Mouse (Mus musculus): Measurements from ENCODE around the gene Pros1. TPM values are rescaled to one million over a fixed set of nuclear protein-coding genes. Genes with fewer than 3 reads are reported as not detected.

Pros1 gene
- total RNA-seq, 2 experiments from 2014 or later: 0.19 TPM; not detected in 1

- no peak for ATAC-seq (replicated peaks; ENCODE audit: low FRiP score, low TSS enrichment, poor library complexity, severe bottlenecking)
These were observed 3.4 kb downstream of the Pros1 start for GRCm38 (mm10) chr16:62857498-62857897.

- ATAC-seq (replicated peaks; ENCODE audit: low FRiP score, low TSS enrichment, poor library complexity, severe bottlenecking): 0 out of 2 replicates have a peak, but pooled peaks have one; percentile 56
These were observed 3.9 kb downstream of the Pros1 start for GRCm38 (mm10) chr16:62858018-62858417.

GRCm38 (mm10) chr16:62860140-62860539 lies 6.0 kb downstream of the Pros1 start:
- no peak for ATAC-seq (replicated peaks; ENCODE audit: low FRiP score, low TSS enrichment, poor library complexity, severe bottlenecking)

- 0 out of 2 replicates have a peak, but pooled peaks have one; percentile 37 for ATAC-seq (replicated peaks; ENCODE audit: low FRiP score, low TSS enrichment, poor library complexity, severe bottlenecking)
These were observed 7.3 kb downstream of the Pros1 start for GRCm38 (mm10) chr16:62861455-62861854.

GRCm38 (mm10) chr16:62872688-62873117 lies 18.6 kb downstream of the Pros1 start:
- ATAC-seq (replicated peaks; ENCODE audit: low FRiP score, low TSS enrichment, poor library complexity, severe bottlenecking): no peak

GRCm38 (mm10) chr16:62873180-62873579 lies 19.1 kb downstream of the Pros1 start:
- ATAC-seq (replicated peaks; ENCODE audit: low FRiP score, low TSS enrichment, poor library complexity, severe bottlenecking): no peak

GRCm38 (mm10) chr16:62874065-62874464 lies 20.0 kb downstream of the Pros1 start:
- ATAC-seq (replicated peaks; ENCODE audit: low FRiP score, low TSS enrichment, poor library complexity, severe bottlenecking): no peak

GRCm38 (mm10) chr16:62895824-62896223 lies 41.7 kb downstream of the Pros1 start:
- no peak for ATAC-seq (replicated peaks; ENCODE audit: low FRiP score, low TSS enrichment, poor library complexity, severe bottlenecking)

- ATAC-seq (replicated peaks; ENCODE audit: low FRiP score, low TSS enrichment, poor library complexity, severe bottlenecking): no peak
These were observed 57.3 kb downstream of the Pros1 start for GRCm38 (mm10) chr16:62911364-62911763.

- no peak for ATAC-seq (replicated peaks; ENCODE audit: low FRiP score, low TSS enrichment, poor library complexity, severe bottlenecking)
These were observed 58.1 kb downstream of the Pros1 start for GRCm38 (mm10) chr16:62912246-62912645.

- no peak for ATAC-seq (replicated peaks; ENCODE audit: low FRiP score, low TSS enrichment, poor library complexity, severe bottlenecking)
These were observed 61.4 kb downstream of the Pros1 start for GRCm38 (mm10) chr16:62915530-62915929.

- no peak for ATAC-seq (replicated peaks; ENCODE audit: low FRiP score, low TSS enrichment, poor library complexity, severe bottlenecking)
These were observed 68.1 kb downstream of the Pros1 start for GRCm38 (mm10) chr16:62922245-62922644.

- ATAC-seq (replicated peaks; ENCODE audit: low FRiP score, low TSS enrichment, poor library complexity, severe bottlenecking): no peak
These were observed 77.2 kb downstream of the Pros1 start for GRCm38 (mm10) chr16:62931341-62931740.

GRCm38 (mm10) chr16:62936316-62936715 lies 82.2 kb downstream of the Pros1 start:
- ATAC-seq (replicated peaks; ENCODE audit: low FRiP score, low TSS enrichment, poor library complexity, severe bottlenecking): no peak

GRCm38 (mm10) chr16:62940388-62941003 lies 86.4 kb downstream of the Pros1 start:
- ATAC-seq (replicated peaks; ENCODE audit: low FRiP score, low TSS enrichment, poor library complexity, severe bottlenecking): peak; percentile 91

GRCm38 (mm10) chr16:62941763-62942162 lies 87.7 kb downstream of the Pros1 start:
- no peak for ATAC-seq (replicated peaks; ENCODE audit: low FRiP score, low TSS enrichment, poor library complexity, severe bottlenecking)

GRCm38 (mm10) chr16:62942418-62943410 lies 88.6 kb downstream of the Pros1 start:
- ATAC-seq (replicated peaks; ENCODE audit: low FRiP score, low TSS enrichment, poor library complexity, severe bottlenecking): no peak

GRCm38 (mm10) chr16:62958485-62958884 lies 104.4 kb downstream of the Pros1 start:
- ATAC-seq (replicated peaks; ENCODE audit: low FRiP score, low TSS enrichment, poor library complexity, severe bottlenecking): no peak

GRCm38 (mm10) chr16:62964361-62964763 lies 110.3 kb downstream of the Pros1 start:
- ATAC-seq (replicated peaks; ENCODE audit: low FRiP score, low TSS enrichment, poor library complexity, severe bottlenecking): no peak

- ATAC-seq (replicated peaks; ENCODE audit: low FRiP score, low TSS enrichment, poor library complexity, severe bottlenecking): no peak
These were observed 117.7 kb downstream of the Pros1 start for GRCm38 (mm10) chr16:62971673-62972332.
